Mouse (Mus musculus) heart, adult 9 months (tissue): ENCODE measurements at regions not wholly inside any gene's neighbourhood (a gene's known extent, or its start where the extent isn't known, plus 50 kb on each side); places are given as distances from the start of the nearest gene placed in this dataset.

Source experiments
- DNase-seq, 2 experiments: peaks; one replicate each; pipeline ENCODE4 v3.0.0; 2022; ENCODE audit warnings: low spot score in 2 of 2

DNA sequence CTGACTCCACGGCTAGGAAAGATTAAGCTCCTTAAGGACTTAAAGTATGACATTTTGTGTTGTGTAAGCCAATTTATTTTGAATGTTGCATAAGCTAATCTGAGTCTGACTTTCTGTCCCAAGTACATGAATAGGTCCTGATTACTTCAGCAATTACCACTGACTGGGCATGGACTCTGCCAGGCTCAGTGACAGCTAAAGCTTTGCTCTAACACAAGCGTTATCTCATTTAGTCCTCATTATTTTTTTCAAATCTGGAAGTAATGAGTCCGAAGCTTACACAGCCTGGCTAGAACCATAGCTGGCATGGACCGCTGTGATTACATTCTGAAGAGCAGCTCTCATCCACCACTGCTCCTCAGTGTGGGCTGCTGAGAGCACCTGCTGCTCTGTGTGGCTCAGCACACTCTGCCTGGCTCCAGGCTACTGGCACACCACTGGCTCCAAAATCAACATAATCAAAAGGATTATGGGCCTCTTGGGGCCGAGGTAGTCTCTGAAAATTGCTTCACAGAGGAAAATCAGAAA, 753.0 kb upstream of the Jmjd1c start:
- no peak for DNase-seq

- no peak for DNase-seq
Measured at GRCm38 (mm10) chr10:66348398-66348797, 747.5 kb upstream of the Jmjd1c start.

GRCm38 (mm10) chr10:66351036-66351435, 744.9 kb upstream of the Jmjd1c start:
- no peak for DNase-seq

DNA sequence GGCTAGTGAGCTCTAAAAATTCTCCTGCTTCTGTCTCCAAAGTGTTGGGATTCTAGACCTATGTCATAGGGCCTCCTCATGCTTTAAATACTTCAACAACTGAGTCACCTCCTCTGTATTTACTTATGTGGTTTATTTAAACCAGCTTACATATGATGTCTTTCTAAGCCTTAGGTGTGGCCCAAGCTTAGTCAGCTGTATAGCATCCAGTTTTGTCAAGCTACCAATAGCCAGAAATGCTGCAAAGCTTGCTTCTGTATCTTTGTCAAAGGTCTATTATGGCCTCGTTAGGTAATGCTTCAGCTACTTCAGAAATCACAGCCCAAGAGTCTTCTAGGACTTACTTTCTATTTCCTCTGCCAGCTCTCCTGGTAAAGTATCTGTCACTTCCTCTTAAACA, 741.9 kb upstream of the Jmjd1c start:
- no peak for DNase-seq

GRCm38 (mm10) chr10:66354986-66355385, 740.9 kb upstream of the Jmjd1c start:
- DNase-seq: no peak

DNA sequence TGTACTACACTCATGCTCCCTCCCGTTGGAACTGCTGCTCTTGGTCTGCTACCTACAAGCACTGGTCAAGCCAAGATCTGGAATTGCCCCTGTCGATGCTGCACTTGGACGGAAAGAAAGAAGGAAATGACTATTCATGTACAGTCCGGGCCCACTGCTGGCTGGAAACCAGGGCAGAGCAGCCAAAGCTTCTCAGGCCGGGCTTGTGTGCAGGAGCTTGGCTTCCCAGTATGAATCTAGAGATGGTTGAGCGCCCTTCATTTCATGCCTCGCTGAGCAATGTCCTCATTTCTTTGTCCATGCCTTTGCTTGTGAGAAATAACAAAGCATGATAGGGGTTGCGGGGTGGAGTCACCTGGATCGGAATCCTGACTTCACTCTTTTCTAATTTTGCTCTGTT, 738.2 kb upstream of the Jmjd1c start:
- DNase-seq: no peak

DNA sequence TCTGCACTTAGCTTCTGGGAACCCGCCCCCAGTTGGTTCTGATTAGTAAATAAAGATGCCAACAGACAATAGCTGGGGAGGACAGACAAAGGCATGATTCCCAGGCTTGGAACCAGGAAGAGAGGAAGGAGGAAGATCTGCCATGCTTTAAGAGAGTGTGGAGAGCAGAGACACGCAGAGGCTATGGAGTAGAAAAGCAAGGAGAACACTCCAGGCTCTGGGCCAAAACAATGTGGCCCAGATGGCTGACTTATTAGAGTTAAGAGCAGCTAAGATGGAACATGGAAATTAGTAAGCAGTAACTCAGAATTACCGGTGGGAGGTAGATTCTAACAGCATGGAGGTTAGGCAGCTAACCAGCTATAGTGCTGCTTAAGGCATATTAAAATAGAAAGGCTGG, 725.8 kb upstream of the Jmjd1c start:
- peak in 1 of 2 experiments; percentile 2 for DNase-seq

DNA sequence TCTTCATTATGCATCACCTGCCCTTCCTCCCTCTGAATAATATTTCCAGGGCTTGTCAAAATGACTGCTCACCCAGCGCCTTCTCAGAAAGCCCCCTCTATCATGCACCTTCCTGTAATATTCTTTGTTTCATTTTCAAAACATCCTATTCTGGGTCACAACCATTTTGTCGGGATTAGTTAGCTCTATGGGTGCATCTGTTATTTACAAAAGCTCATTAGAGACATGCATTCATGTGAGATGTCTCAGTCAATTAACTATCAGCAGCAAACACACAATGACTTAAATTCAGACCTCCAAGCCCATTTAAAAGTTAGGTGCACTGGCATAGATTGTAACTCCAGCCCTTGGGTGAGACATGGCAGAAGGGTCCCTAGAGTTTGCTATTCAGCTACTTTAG, 724.2 kb upstream of the Jmjd1c start:
- no peak for DNase-seq
